In genomic region chr2:152068660-152069433, GRCm38 (mm10) we compare ENCODE assay signal across 14 mouse cellular contexts. TPM values are rescaled to one million over a fixed set of nuclear protein-coding genes. Genes with fewer than 3 reads are reported as not detected.
DNase-seq lines count a peak whose midpoint lies in the region; ATAC-seq lines count a peak whose summit lies in the region.
"Had no signal": no experiment of that assay in that cellular context is flagged by ENCODE, and none has a peak within 500 bp of the region (broad histone marks: within the 10 kb centered on the region; RNA-seq: fewer than 3 reads in every experiment).

No protein-coding gene starts in this region.

- H3K4me2 ChIP-seq in embryonic facial prominence, embryonic 14.5 days (ENCODE audit: low read depth, low read length), result no peak overlapping the region
- no peak overlapping the region for H3K4me2 ChIP-seq in hindbrain, embryonic 12.5 days (replicated peaks)
- H3K4me2 ChIP-seq in midbrain, embryonic 16.5 days (ENCODE audit: low read length), result no peak overlapping the region
- H3K4me2 ChIP-seq: heart, embryonic 12.5 days; kidney, embryonic 15.5 days had no signal

- no peak overlapping the region for H3K9ac ChIP-seq in embryonic facial prominence, embryonic 14.5 days (ENCODE audit: low read depth, low read length)
- no peak overlapping the region for H3K9ac ChIP-seq in hindbrain, embryonic 12.5 days
- no peak overlapping the region for H3K9ac ChIP-seq in midbrain, embryonic 16.5 days (ENCODE audit: low read depth, low read length)
- H3K9ac ChIP-seq: heart, embryonic 12.5 days; kidney, embryonic 15.5 days had no signal

- ATAC-seq in embryonic facial prominence, embryonic 14.5 days (ENCODE audit: low read depth), result peak; percentile 93; the same call in 1 of the 2 replicates
- peak; percentile 92 for ATAC-seq in hindbrain, embryonic 12.5 days (ENCODE audit: low FRiP score)
- ATAC-seq in midbrain, embryonic 16.5 days, result peak; percentile 72

- H3K4me1 ChIP-seq in embryonic facial prominence, embryonic 14.5 days (ENCODE audit: control insufficient read depth, insufficient read depth, low read length), result no peaks in the 10 kb centered on the region
- H3K4me1 ChIP-seq in hindbrain, embryonic 12.5 days, result peaks cover 17% of the 10 kb centered on the region
- H3K4me1 ChIP-seq in midbrain, embryonic 16.5 days (ENCODE audit: control insufficient read depth, insufficient read depth, low read length), result peaks cover 8% of the 10 kb centered on the region
- H3K4me1 ChIP-seq: heart, embryonic 12.5 days; kidney, embryonic 15.5 days had no signal

- DNase-seq in embryo, embryonic 10 days (ENCODE audit: low spot score), result peak; percentile 56
- DNase-seq in embryonic facial prominence, embryonic 14.5 days (ENCODE audit: low spot score), result peak; percentile 59
- no peak for DNase-seq in spleen, postnatal 4 days (ENCODE audit: low spot score in 2 of 2)
- DNase-seq in natural killer cell, adult 2 months (ENCODE audit: low spot score in 2 of 2), result no peak
- no peak for DNase-seq in thymus, postnatal 14 days
- DNase-seq in cerebellum, adult 8-10 months, result no peak
- DNase-seq: adrenal gland, postnatal 10 days; layer of hippocampus, adult 9-11 months; lung, adult 2 months; thymus, postnatal 25 days had no signal

- no peaks in the 10 kb centered on the region for H3K36me3 ChIP-seq in embryonic facial prominence, embryonic 14.5 days (ENCODE audit: control insufficient read depth, insufficient read depth, low read length)
- H3K36me3 ChIP-seq in hindbrain, embryonic 12.5 days, result no peaks in the 10 kb centered on the region
- no peaks in the 10 kb centered on the region for H3K36me3 ChIP-seq in midbrain, embryonic 16.5 days (ENCODE audit: control insufficient read depth, insufficient read depth, low read length)
- H3K36me3 ChIP-seq: heart, embryonic 12.5 days; kidney, embryonic 15.5 days had no signal

- H3K27ac ChIP-seq in embryonic facial prominence, embryonic 14.5 days (replicated peaks; ENCODE audit: low read depth, low read length), result no peak overlapping the region
- H3K27ac ChIP-seq in hindbrain, embryonic 12.5 days, result peak overlapping the region; percentile 87
- no peak overlapping the region for H3K27ac ChIP-seq in midbrain, embryonic 16.5 days (ENCODE audit: low read length)
- H3K27ac ChIP-seq: kidney, embryonic 15.5 days had no signal

- 0 out of 2 replicates have a peak, but pooled peaks cover 4% of the 10 kb centered on the region for H3K27me3 ChIP-seq in embryonic facial prominence, embryonic 14.5 days (replicated peaks; ENCODE audit: control insufficient read depth, insufficient read depth, low read length)
- peaks cover under 1% of the 10 kb centered on the region; the same call in 1 of the 2 replicates for H3K27me3 ChIP-seq in hindbrain, embryonic 12.5 days
- H3K27me3 ChIP-seq in midbrain, embryonic 16.5 days (ENCODE audit: control insufficient read depth, insufficient read depth, low read depth, low read length), result no peaks in the 10 kb centered on the region

- H3K4me3 ChIP-seq in embryonic facial prominence, embryonic 14.5 days (ENCODE audit: low read depth, low read length), result no peak overlapping the region
- no peak overlapping the region for H3K4me3 ChIP-seq in hindbrain, embryonic 12.5 days
- no peak overlapping the region for H3K4me3 ChIP-seq in midbrain, embryonic 16.5 days (ENCODE audit: low read depth, low read length)
- H3K4me3 ChIP-seq: heart, embryonic 12.5 days; kidney, embryonic 15.5 days had no signal

- WGBS in embryonic facial prominence, embryonic 14.5 days, result 46% methylated on average over 11 of the region's 11 CpGs
- 27% methylated on average over 11 of the region's 11 CpGs for WGBS in hindbrain, embryonic 12.5 days
- WGBS in midbrain, embryonic 16.5 days, result 30% methylated on average over 11 of the region's 11 CpGs

- no peaks in the 10 kb centered on the region for H3K9me3 ChIP-seq in embryonic facial prominence, embryonic 14.5 days (ENCODE audit: control insufficient read depth, low read length)
- H3K9me3 ChIP-seq in hindbrain, embryonic 12.5 days (replicated peaks), result no peaks in the 10 kb centered on the region
- H3K9me3 ChIP-seq in midbrain, embryonic 16.5 days (replicated peaks; ENCODE audit: control insufficient read depth, low read length, poor library complexity, severe bottlenecking), result no peaks in the 10 kb centered on the region
- H3K9me3 ChIP-seq: heart, embryonic 12.5 days; kidney, embryonic 15.5 days had no signal

RNA-seq across cellular contexts. Expression of gene Scrt2, which starts 12.5 kb away (rescaled TPM):
- 0.29 TPM in 2 replicates for polyA plus RNA-seq in embryonic facial prominence, embryonic 14.5 days (2014; fragmentation: Nextera tagmentation; extraction: Ambion mirVana)
- 26.8 and 28.3 TPM in 2 replicates for polyA plus RNA-seq in hindbrain, embryonic 12.5 days (2016; fragmentation: Nextera tagmentation; extraction: Ambion mirVana)
- polyA plus RNA-seq in midbrain, embryonic 16.5 days (2015; fragmentation: Nextera tagmentation; extraction: Ambion mirVana), result 5.8 and 7.7 TPM in 2 replicates
- polyA plus RNA-seq: lung, adult 2 months had no signal

RNA-seq across cellular contexts. Expression of gene Srxn1, which starts 36.5 kb away (rescaled TPM):
- polyA plus RNA-seq in embryonic facial prominence, embryonic 14.5 days (2014; fragmentation: Nextera tagmentation; extraction: Ambion mirVana), result 12.0 and 13.6 TPM in 2 replicates
- 13.8 and 15.3 TPM in 2 replicates for polyA plus RNA-seq in hindbrain, embryonic 12.5 days (2016; fragmentation: Nextera tagmentation; extraction: Ambion mirVana)
- polyA plus RNA-seq in midbrain, embryonic 16.5 days (2015; fragmentation: Nextera tagmentation; extraction: Ambion mirVana), result 21.8 and 25.4 TPM in 2 replicates

Comparison
In these comparisons a context has a peak if more than half of its experiments do, and no peak if none do; other contexts are left out.
1. DNase-seq: peak in embryo, embryonic 10 days (single experiment) and embryonic facial prominence, embryonic 14.5 days (single experiment); none in spleen, postnatal 4 days (0 of 2), natural killer cell, adult 2 months (0 of 2), thymus, postnatal 14 days (single experiment) and cerebellum, adult 8-10 months (single experiment).
2. Peak in every context shown above with its lines, with median percentiles within 50 percentile points of each other: ATAC-seq.